Mouse (Mus musculus) WW6 (cell line): ENCODE results near the gene Chst15.

Experiments
- DNase-seq: peaks from one replicate; pipeline ENCODE4 v3.0.0-alpha.2; 2013; ENCODE audit warnings: low read depth, low spot score

Gene Chst15

DNA sequence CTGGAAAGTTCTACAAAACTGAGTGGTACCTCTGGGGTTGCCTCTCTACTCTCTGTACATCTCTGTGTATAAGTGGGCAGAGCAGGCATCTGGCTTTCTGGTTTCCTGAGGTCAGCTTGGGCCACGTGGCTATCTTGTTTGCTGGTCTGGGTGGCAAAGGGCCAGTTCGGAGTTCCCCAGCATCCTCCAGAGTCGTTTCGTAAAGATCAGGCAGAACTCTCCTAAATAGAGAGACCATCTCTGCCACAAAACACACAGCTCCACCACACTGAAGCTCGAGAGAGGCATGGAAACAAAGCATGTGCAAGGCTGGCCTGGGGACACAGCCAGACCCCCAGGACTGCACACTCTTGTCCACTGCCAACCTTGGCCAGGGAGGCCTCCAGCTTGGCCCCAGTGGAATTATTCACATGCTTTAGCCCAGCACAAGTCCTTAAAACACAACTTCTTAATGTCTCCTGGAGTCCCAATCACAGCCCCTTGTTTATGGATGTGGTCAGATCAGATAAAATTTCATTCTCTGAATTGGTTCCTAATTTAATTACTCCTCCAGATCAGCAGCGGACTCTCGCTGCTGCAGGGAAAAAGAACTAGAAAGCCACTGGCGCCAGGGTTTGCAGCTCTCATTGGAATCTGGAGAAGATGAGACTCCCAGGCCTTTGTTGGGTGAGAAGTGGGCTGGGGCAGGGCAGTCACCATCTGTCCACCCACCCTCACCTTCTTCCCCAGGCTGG, 14.4 kb downstream of the Chst15 start:
- DNase-seq = no peak

GRCm38 (mm10) chr7:132299661-132300210, 17.3 kb downstream of the Chst15 start:
- no peak for DNase-seq

GRCm38 (mm10) chr7:132298412-132298990, 18.5 kb downstream of the Chst15 start:
- no peak for DNase-seq

DNA sequence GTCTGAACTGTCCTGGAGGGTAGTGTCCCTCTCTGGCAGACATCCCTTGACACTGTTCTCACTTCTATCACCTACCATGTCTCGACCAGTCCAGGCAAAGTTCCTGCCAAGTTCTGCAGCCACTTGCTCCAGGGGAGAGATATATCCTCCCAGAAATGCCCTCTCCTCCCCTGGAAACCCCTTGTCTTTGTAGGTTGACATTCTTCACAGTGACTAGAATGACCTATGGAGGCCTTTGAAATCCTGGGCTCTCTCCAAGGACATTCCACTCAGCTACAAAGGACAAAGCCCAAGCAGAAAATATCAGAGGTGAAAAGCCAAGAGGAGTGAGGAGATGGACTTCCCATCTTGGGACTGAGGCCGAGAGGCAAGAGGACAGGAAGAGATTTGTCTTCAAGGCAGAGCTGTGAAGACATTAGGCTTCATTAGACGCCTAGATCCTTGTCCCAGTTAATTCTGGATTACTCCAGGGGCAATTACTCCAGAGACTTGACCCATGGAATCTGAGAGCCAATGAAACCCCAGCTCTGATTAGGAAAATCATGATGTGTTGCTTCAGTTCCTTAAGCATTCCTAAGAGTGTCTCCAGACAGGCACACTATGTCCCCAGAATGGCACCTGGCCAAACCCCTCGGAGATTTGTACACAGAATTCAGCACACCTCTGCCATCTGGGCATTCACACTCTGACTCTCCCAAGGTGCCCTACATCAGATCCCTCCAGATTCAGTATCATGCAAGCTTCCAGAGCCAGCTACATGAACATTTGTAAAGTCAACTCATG, 20.2 kb downstream of the Chst15 start:
- no peak for DNase-seq

DNA sequence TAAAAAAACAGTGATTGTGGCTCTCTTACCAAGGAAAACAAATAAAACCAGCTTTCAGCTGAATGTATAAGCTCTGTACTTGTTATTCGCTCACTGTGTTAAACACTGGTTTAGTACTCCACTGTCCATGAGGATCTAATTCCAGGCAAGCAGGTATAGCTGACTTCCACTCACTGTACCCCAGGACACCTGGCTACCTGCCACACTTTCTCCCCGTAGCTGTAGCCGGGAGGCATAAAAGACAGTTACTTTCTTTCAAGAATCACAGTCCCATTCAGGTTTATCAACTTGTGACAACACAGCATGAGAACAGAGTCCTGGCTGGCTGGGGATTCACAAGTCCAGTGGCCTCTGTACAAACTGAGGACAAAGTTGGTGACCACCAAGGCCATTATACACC, 20.9 kb downstream of the Chst15 start:
- no peak for DNase-seq

DNA sequence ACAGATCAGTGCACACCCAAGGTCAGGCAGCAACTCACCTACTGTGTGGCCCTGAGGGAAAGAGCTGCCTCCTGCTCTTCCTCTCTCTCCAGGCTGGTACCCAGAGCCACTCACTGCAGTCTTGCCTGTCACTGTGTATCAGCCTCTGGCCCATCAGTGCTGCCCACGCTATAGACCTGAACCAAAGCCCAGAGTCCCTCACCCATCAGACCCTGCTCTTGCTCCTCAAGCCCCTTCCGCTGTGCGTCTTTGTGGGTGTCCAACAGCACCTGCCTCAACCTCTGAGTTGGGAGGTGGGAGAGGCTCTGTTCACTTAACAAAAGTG, 29.7 kb downstream of the Chst15 start:
- no peak for DNase-seq

DNA sequence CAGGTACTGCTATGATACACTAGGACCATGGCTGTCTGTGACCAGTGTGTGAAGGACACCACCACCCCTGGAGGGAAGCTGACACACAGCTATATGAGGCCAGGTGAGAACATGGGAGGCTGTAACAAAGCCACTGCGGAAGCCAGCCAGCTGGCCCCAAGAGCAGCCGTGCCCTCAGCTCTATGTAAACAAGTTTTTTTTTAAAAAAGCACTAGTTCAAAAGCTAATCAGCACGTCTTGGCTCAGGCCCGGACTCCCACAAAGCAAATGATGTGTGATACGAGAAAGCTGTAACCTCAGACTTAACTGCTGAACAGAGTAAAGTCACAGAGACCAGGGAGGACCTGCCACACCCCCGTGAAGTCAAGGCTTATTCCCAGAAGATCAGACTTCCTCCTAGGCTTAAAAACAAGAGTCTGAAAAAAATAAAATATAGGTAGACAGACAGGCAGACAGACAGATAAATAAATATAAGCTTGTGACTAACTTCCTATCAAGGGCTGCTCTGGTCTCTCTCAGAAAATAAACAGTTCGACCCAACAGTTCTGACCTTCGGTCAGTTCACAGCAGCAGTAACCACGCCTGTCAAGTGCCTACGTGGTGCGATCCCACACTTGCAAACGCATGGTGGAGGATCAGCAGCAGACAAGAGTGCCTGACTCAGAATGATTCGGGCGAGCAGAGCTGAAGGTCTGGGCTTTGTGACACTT, 30.2 kb downstream of the Chst15 start:
- no peak for DNase-seq

DNA sequence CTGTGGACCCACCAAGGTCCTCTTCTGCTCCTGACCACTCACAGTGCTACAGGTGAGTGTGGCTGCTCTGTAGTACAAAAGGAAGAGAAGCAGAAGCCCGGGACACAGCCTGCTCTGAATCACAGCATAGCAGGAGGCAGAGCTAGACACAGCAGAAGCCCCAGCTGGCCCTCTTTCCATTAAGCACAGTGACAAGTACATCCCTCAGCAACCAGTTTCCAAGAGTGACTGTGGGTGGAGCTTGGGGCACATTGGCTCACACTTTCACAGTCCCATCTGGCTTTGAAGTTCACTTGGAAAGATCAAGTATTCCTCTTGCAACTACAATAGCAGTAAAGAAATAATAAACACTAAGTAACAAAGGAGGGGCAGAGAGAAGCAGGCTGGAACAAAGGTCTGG, 32.2 kb downstream of the Chst15 start:
- DNase-seq = no peak

- no peak for DNase-seq
These were observed 32.8 kb downstream of the Chst15 start for GRCm38 (mm10) chr7:132284048-132284737.

DNA sequence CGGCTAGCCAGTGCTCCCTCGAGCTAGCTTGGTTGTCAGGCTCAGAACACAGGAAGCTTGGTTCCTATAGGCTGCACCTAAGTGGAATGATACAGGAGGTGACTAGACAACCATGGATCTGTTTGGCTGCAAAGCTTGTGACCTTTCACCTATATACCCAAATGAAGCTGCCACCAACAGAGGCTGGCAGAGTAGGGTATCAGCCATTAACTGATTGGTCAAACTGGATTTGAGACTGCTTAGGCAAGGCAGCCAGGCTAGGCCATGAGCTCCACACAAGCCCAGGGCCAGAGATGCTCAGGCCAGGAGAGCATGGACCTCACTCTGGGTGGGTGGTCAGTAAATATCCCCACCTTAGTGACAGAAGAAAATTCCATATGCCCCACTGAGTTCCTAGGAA, 34.5 kb downstream of the Chst15 start:
- DNase-seq = no peak

DNA sequence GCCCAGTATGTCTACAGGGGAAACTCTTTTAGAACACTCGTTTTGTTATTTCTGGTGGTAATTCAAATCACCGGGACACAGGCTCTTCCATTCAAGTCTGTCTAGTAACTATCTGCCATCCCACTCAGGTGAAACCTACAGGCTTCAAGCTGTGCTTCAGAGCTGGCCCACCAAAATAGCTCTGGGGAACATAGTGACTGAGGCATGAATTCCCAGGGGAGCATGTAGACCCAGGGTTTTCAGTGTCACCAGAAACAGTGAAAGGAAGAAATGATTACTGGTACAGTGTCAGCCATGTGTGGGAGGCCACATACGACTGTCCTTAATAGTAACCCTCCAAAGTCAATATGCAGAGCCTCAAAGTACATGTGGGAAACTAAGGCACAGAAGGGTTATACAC, 34.9 kb downstream of the Chst15 start:
- no peak for DNase-seq

GRCm38 (mm10) chr7:132281753-132282152, 35.3 kb downstream of the Chst15 start:
- DNase-seq = no peak

GRCm38 (mm10) chr7:132278658-132279057, 38.4 kb downstream of the Chst15 start:
- no peak for DNase-seq

GRCm38 (mm10) chr7:132276287-132276686, 40.7 kb downstream of the Chst15 start:
- DNase-seq = no peak

DNA sequence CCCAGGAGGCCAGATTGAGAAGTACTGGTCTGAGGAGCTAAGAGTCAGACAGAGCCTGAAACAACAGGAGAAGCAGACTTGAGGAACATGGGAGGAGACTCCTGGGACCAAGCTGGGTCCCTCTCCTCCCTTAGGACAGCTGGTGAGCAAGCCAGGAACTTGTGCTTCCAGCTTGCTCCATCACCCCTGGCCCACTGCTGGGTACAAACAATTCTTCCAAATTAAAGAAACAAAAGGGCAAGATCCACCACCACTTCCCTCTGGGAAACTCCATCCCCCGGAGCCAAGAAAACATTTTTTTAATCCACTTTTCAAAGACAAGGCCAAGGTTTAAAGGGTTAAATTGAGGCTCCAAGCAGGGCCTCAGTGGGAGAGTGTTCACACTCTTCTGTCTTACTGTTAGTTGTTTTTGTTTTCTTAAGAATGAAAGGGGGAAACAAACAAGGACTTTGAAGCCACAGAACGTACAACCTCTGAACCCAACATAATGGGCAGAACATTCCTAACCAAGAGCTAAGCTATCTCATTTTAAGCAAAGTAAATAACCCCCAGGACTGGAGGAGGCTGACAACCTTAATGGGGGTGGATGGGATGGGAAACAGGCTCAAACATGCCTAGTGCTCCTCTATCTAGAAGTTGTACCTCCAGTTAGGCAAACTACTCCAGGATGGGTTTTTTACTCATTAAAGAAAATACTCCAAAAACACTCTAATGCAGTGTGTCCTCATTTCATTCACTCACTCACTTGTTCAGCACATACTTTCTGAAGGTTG, 43.1 kb downstream of the Chst15 start:
- DNase-seq = no peak

DNA sequence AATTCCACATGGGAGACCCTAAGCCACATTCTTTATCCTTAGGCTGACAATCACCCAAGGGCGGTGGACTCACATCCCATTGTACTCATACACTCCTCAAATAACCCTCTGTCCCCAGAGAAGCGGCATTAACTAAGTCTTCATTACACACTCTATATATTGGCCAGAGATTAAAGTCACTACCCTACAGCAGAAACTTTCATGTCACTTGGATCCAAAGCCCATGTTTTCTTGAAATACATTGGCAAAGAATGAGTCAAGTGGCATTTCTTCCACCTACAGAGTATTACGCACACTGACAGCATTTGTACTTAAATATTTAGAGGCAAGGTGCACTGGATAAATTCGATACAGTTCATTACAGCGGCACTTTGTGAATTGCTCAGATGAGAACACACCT, 44.0 kb downstream of the Chst15 start:
- no peak for DNase-seq

DNA sequence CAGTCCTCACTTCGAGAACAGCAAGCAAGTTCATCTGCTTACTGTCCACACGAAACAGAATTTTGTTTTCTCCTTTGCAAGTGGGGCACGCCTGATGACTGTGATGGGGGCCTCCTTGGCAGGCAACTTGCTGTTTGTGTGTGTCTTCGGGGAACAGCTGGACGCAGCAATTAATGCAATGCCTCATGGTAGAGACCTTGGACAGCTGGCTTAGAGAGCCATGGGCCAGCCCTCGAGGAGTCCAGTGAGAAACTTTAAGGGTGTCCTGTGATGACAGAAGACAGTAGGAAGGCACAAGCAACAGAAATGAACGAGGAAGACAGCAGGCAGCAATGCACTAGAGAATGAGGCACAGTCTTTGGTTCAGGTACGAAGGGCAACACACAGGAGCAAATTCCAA, 46.7 kb downstream of the Chst15 start:
- no peak for DNase-seq

- DNase-seq = no peak
These were observed 47.4 kb downstream of the Chst15 start for GRCm38 (mm10) chr7:132269661-132270060.

- no peak for DNase-seq
These were observed 49.1 kb downstream of the Chst15 start for GRCm38 (mm10) chr7:132267721-132268498.

- DNase-seq = no peak
These were observed 52.3 kb downstream of the Chst15 start for GRCm38 (mm10) chr7:132264763-132265162.
